Mouse (Mus musculus) MEL (cell line): ENCODE data around the gene Fbxw4.

Experiments
- BHLHE40 ChIP-seq: IDR thresholded peaks from 2 replicates; pipeline ENCODE4 v1.6.1; 2012; ENCODE audit warnings: low read depth, mild to moderate bottlenecking, inconsistent platforms, low read length, improper control_type of control experiment, borderline replicate concordance
- CHD1 ChIP-seq: IDR thresholded peaks from 2 replicates; pipeline ENCODE4 v1.6.1; 2012; ENCODE audit warnings: low read depth, mild to moderate bottlenecking, inconsistent platforms, low read length, improper control_type of control experiment
- CTCF ChIP-seq, 3 experiments: IDR thresholded peaks in 2 of 3; conservative IDR thresholded peaks in 1 of 3; 2 replicates each; pipeline ENCODE4 v1.5.1; 2011 to 2012; ENCODE audit warnings: low read length in 3 of 3, low read depth in 2 of 3, mild to moderate bottlenecking in 2 of 3, improper control_type of control experiment in 1 of 3, inconsistent platforms in 1 of 3, mixed read lengths in 1 of 3, moderate library complexity in 1 of 3; ENCODE audit not compliant: control insufficient read depth in 1 of 3, insufficient read depth in 1 of 3, poor library complexity in 1 of 3, severe bottlenecking in 1 of 3
- E2F4 ChIP-seq: IDR thresholded peaks from 2 replicates; pipeline ENCODE4 v1.6.1; 2011; ENCODE audit warnings: low read depth, low read length, improper control_type of control experiment, borderline replicate concordance
- EP300 ChIP-seq, 2 experiments: IDR thresholded peaks; 2 replicates each; pipeline ENCODE4 v1.6.1; 2011; ENCODE audit warnings: improper control_type of control experiment in 2 of 2, low read length in 2 of 2, low read depth in 1 of 2, mild to moderate bottlenecking in 1 of 2
- GATA1 ChIP-seq: IDR thresholded peaks from 2 replicates; pipeline ENCODE4 v1.6.1; 2011; ENCODE audit warnings: low read depth, low read length, improper control_type of control experiment
- MAFK ChIP-seq: IDR thresholded peaks from 2 replicates; pipeline ENCODE4 v1.6.1; 2011; ENCODE audit warnings: low read depth, mild to moderate bottlenecking, low read length, improper control_type of control experiment, borderline replicate concordance
- MAX ChIP-seq: IDR thresholded peaks from 2 replicates; pipeline ENCODE4 v1.6.1; 2011; ENCODE audit warnings: low read length, improper control_type of control experiment
- MAZ ChIP-seq: IDR thresholded peaks from 2 replicates; pipeline ENCODE4 v1.6.1; 2012; ENCODE audit warnings: low read depth, mild to moderate bottlenecking, inconsistent platforms, low read length, improper control_type of control experiment
- MEF2A ChIP-seq: IDR thresholded peaks from 2 replicates; pipeline ENCODE4 v1.6.1; 2014; ENCODE audit warnings: low read depth, mild to moderate bottlenecking, inconsistent platforms, low read length, improper control_type of control experiment; ENCODE audit not compliant: poor library complexity, insufficient replicate concordance, severe bottlenecking; ENCODE audit errors: extremely low read depth
- MXI1 ChIP-seq: IDR thresholded peaks from 2 replicates; pipeline ENCODE4 v1.6.1; 2011; ENCODE audit warnings: mild to moderate bottlenecking, low read depth, low read length, improper control_type of control experiment
- POLR2A ChIP-seq, 2 experiments: IDR thresholded peaks; 2 replicates each; pipeline ENCODE4 v1.6.1; 2011 to 2012; ENCODE audit warnings: low read length in 2 of 2, mild to moderate bottlenecking in 2 of 2, control low read depth in 1 of 2, improper control_type of control experiment in 1 of 2, low read depth in 1 of 2, moderate library complexity in 1 of 2; ENCODE audit not compliant: control insufficient read depth in 1 of 2, insufficient read depth in 1 of 2, poor library complexity in 1 of 2
- RCOR1 ChIP-seq: IDR thresholded peaks from 2 replicates; pipeline ENCODE4 v1.6.1; 2012; ENCODE audit warnings: low read depth, mild to moderate bottlenecking, inconsistent platforms, low read length, improper control_type of control experiment
- TBP ChIP-seq: IDR thresholded peaks from 2 replicates; pipeline ENCODE4 v1.8.0; 2011; ENCODE audit warnings: low read depth, low read length, improper control_type of control experiment

DNA sequence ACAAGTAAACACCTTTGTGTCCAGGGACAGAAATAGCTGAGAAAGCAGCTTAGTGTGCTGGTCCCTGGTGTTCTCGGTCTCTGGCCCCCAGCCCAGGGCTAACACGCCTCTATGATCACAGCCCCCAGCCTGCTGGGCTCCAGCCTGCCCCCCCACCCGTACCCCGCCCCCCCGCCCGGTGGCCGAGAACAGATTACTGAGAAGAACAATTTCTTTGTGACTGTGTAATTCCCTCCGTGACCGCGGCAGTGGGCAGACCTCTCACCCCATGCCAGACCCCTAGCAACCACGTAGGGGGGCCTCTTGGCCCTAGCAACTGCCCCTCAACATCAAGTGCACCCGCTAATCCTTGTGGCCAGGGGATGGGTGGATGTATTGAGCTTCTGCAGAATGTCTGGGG is 79.9 kb downstream of the Fbxw4 start:
- TF ChIP-seq POLR2A (IDR thresholded peaks at IDR 0.05; ENCODE audit: control insufficient read depth in 1 of 2, insufficient read depth in 1 of 2, low read depth in 1 of 2, low read length in 2 of 2, poor library complexity in 1 of 2), result no peak
- no peak for TF ChIP-seq TBP
- no peak for TF ChIP-seq MEF2A
- no peak for TF ChIP-seq RCOR1
- TF ChIP-seq CTCF (IDR thresholded peaks at IDR 0.05 in 2 of 3, conservative IDR thresholded peaks at IDR 0.05 in 1 of 3; ENCODE audit: control insufficient read depth in 1 of 3, insufficient read depth in 1 of 3, low read depth in 2 of 3, low read length in 3 of 3, poor library complexity in 1 of 3, severe bottlenecking in 1 of 3), result no peak
- no peak for TF ChIP-seq MAX
- TF ChIP-seq MAZ, result no peak
- no peak for TF ChIP-seq EP300 (IDR thresholded peaks at IDR 0.05; ENCODE audit: low read depth in 1 of 2, low read length in 2 of 2)
- no peak for TF ChIP-seq CHD1
- TF ChIP-seq GATA1, result no peak
- TF ChIP-seq MXI1, result no peak
- TF ChIP-seq BHLHE40, result no peak
- TF ChIP-seq MAFK, result no peak
- TF ChIP-seq E2F4, result no peak
